In genomic region chr12:24680096-24680491, GRCm38 (mm10) we compare ENCODE assay signal across 8 mouse cellular contexts. TPM values are rescaled to one million over a fixed set of nuclear protein-coding genes. Genes with fewer than 3 reads are reported as not detected.
DNase-seq lines count a peak whose midpoint lies in the region; ATAC-seq and TF ChIP-seq lines count a peak whose summit lies in the region.

No protein-coding gene starts in this region.

- peak overlapping the region; percentile 80 for H3K4me3 ChIP-seq in layer of hippocampus, adult 2 months
- H3K4me3 ChIP-seq in intestine, embryonic 14.5 days (ENCODE audit: low read depth, low read length): peak overlapping the region; percentile 52
- peak overlapping the region; percentile 53 for H3K4me3 ChIP-seq in liver, embryonic 12.5 days
- peak overlapping the region; percentile 46 for H3K4me3 ChIP-seq in neural tube, embryonic 15.5 days (replicated peaks)

- no peak for DNase-seq in layer of hippocampus, adult 2 months (ENCODE audit: low spot score in 2 of 2)
- DNase-seq in layer of hippocampus, postnatal 14 days (ENCODE audit: low spot score in 2 of 2): no peak
- DNase-seq in gastrocnemius, postnatal 25 days: peak; percentile 81
- no peak for DNase-seq in intestine, embryonic 14.5 days (ENCODE audit: low spot score)
- DNase-seq in adrenal gland, postnatal 14 days: no peak
- no peak for DNase-seq in thymus, postnatal 0 days (ENCODE audit: low spot score)

- H3K27me3 ChIP-seq in intestine, embryonic 14.5 days (replicated peaks; ENCODE audit: control insufficient read depth, insufficient read depth, low read length): peaks cover 13% of the 10 kb centered on the region
- H3K27me3 ChIP-seq in liver, embryonic 12.5 days (replicated peaks): peaks cover 78% of the 10 kb centered on the region
- peaks cover 28% of the 10 kb centered on the region for H3K27me3 ChIP-seq in neural tube, embryonic 15.5 days (replicated peaks)

- no peak for ATAC-seq in intestine, embryonic 14.5 days (replicated peaks; ENCODE audit: low FRiP score, low TSS enrichment, low read depth)
- ATAC-seq in liver, embryonic 12.5 days: no peak
- ATAC-seq in neural tube, embryonic 15.5 days (ENCODE audit: low FRiP score): no peak

- 25% methylated on average over 9 of the region's 9 CpGs for WGBS in intestine, embryonic 14.5 days
- WGBS in liver, embryonic 12.5 days (ENCODE audit: insufficient replicate concordance): 19% methylated on average over 9 of the region's 9 CpGs
- WGBS in neural tube, embryonic 15.5 days: 26% methylated on average over 9 of the region's 9 CpGs

- peak overlapping the region; percentile 98 for H3K27ac ChIP-seq in layer of hippocampus, adult 2 months
- H3K27ac ChIP-seq in intestine, embryonic 14.5 days (ENCODE audit: low read depth): no peak overlapping the region
- H3K27ac ChIP-seq in liver, embryonic 12.5 days: no peak overlapping the region
- H3K27ac ChIP-seq in neural tube, embryonic 15.5 days (replicated peaks): 0 out of 2 replicates have a peak overlapping the region, but pooled peaks have one; percentile 1

- H3K4me1 ChIP-seq in intestine, embryonic 14.5 days (replicated peaks; ENCODE audit: control insufficient read depth, insufficient read depth, low read length): peaks cover 5% of the 10 kb centered on the region
- H3K4me1 ChIP-seq in liver, embryonic 12.5 days: peaks cover 23% of the 10 kb centered on the region
- peaks cover 22% of the 10 kb centered on the region for H3K4me1 ChIP-seq in neural tube, embryonic 15.5 days

- TF ChIP-seq CTCF in layer of hippocampus, adult 2 months (conservative IDR thresholded peaks at IDR 0.05): no peak

- no peaks in the 10 kb centered on the region for H3K36me3 ChIP-seq in intestine, embryonic 14.5 days (ENCODE audit: control insufficient read depth, insufficient read depth, low read length)
- H3K36me3 ChIP-seq in liver, embryonic 12.5 days: no peaks in the 10 kb centered on the region
- H3K36me3 ChIP-seq in neural tube, embryonic 15.5 days: no peaks in the 10 kb centered on the region

- peak overlapping the region; percentile 87 for H3K4me2 ChIP-seq in intestine, embryonic 14.5 days (ENCODE audit: low read length)
- H3K4me2 ChIP-seq in liver, embryonic 12.5 days: peak overlapping the region; percentile 69
- H3K4me2 ChIP-seq in neural tube, embryonic 15.5 days: peak overlapping the region; percentile 75

- H3K9me3 ChIP-seq in intestine, embryonic 14.5 days (ENCODE audit: control insufficient read depth, low read length): no peaks in the 10 kb centered on the region
- no peaks in the 10 kb centered on the region for H3K9me3 ChIP-seq in liver, embryonic 12.5 days (replicated peaks)
- no peaks in the 10 kb centered on the region for H3K9me3 ChIP-seq in neural tube, embryonic 15.5 days (replicated peaks)

- H3K9ac ChIP-seq in intestine, embryonic 14.5 days (ENCODE audit: low read length): peak overlapping the region; percentile 69; the same call in 1 of the 2 replicates
- no peak overlapping the region; the same call in 1 of the 2 replicates for H3K9ac ChIP-seq in liver, embryonic 12.5 days
- peak overlapping the region; percentile 43; the same call in 1 of the 2 replicates for H3K9ac ChIP-seq in neural tube, embryonic 15.5 days (replicated peaks)

RNA-seq across cellular contexts. Expression of gene Cys1, which starts 1.5 kb away (rescaled TPM):
- total RNA-seq in layer of hippocampus, adult 2 months (2021): 10 to 100 TPM; 22.8 to 28.6 TPM
- 10 to 100 TPM; 13.4 to 14.2 TPM for total RNA-seq in layer of hippocampus, postnatal 14 days (2021)
- total RNA-seq in gastrocnemius, postnatal 25 days (2021): 1 to 10 TPM; 3.0 to 3.5 TPM
- 2.1 and 2.6 TPM in 2 replicates for polyA plus RNA-seq in intestine, embryonic 14.5 days (2014; fragmentation: Nextera tagmentation; extraction: Ambion mirVana)
- 0.56 and 1.0 TPM in 2 replicates for polyA plus RNA-seq in liver, embryonic 12.5 days (2016; fragmentation: Nextera tagmentation; extraction: Ambion mirVana)
- polyA plus RNA-seq in neural tube, embryonic 15.5 days (2015; fragmentation: Nextera tagmentation; extraction: Ambion mirVana): 1.4 and 2.1 TPM in 2 replicates
- total RNA-seq in adrenal gland, postnatal 14 days (2021): 3.5 and 3.9 TPM in 2 replicates
- polyA plus RNA-seq in thymus, postnatal 0 days (2015; fragmentation: Nextera tagmentation; extraction: Ambion mirVana): 0.89 and 0.95 TPM in 2 replicates

RNA-seq across cellular contexts. Expression of gene Rrm2, which starts 27.9 kb away (rescaled TPM):
- 1 to 10 TPM; 2.0 to 2.2 TPM for total RNA-seq in layer of hippocampus, adult 2 months (2021)
- total RNA-seq in layer of hippocampus, postnatal 14 days (2021): 1 to 10 TPM; 6.3 to 7.6 TPM
- total RNA-seq in gastrocnemius, postnatal 25 days (2021): 1 to 10 TPM; 1.8 to 3.6 TPM
- polyA plus RNA-seq in intestine, embryonic 14.5 days (2014; fragmentation: Nextera tagmentation; extraction: Ambion mirVana): 160 and 162 TPM in 2 replicates
- polyA plus RNA-seq in liver, embryonic 12.5 days (2016; fragmentation: Nextera tagmentation; extraction: Ambion mirVana): 531 and 552 TPM in 2 replicates
- 42.1 and 74.2 TPM in 2 replicates for polyA plus RNA-seq in neural tube, embryonic 15.5 days (2015; fragmentation: Nextera tagmentation; extraction: Ambion mirVana)
- total RNA-seq in adrenal gland, postnatal 14 days (2021): 42.1 and 56.4 TPM in 2 replicates
- 465 and 485 TPM in 2 replicates for polyA plus RNA-seq in thymus, postnatal 0 days (2015; fragmentation: Nextera tagmentation; extraction: Ambion mirVana)

RNA-seq across cellular contexts. Expression of gene Klf11, which starts 29.0 kb away (rescaled TPM):
- 1 to 10 TPM; 3.9 to 4.4 TPM for total RNA-seq in layer of hippocampus, adult 2 months (2021)
- total RNA-seq in layer of hippocampus, postnatal 14 days (2021): 1 to 10 TPM; 4.7 to 6.3 TPM
- total RNA-seq in gastrocnemius, postnatal 25 days (2021): 1 to 10 TPM; 4.8 to 6.9 TPM
- polyA plus RNA-seq in intestine, embryonic 14.5 days (2014; fragmentation: Nextera tagmentation; extraction: Ambion mirVana): 12.5 and 15.2 TPM in 2 replicates
- 9.2 and 10.6 TPM in 2 replicates for polyA plus RNA-seq in liver, embryonic 12.5 days (2016; fragmentation: Nextera tagmentation; extraction: Ambion mirVana)
- polyA plus RNA-seq in neural tube, embryonic 15.5 days (2015; fragmentation: Nextera tagmentation; extraction: Ambion mirVana): 11.3 and 11.4 TPM in 2 replicates
- total RNA-seq in adrenal gland, postnatal 14 days (2021): 13.7 and 17.3 TPM in 2 replicates
- polyA plus RNA-seq in thymus, postnatal 0 days (2015; fragmentation: Nextera tagmentation; extraction: Ambion mirVana): 2.8 and 5.2 TPM in 2 replicates

Comparison
In these comparisons a context has a peak if more than half of its experiments do, and no peak if none do; other contexts are left out.
1. H3K27ac ChIP-seq: peak in layer of hippocampus, adult 2 months (single experiment) and neural tube, embryonic 15.5 days (single experiment); none in intestine, embryonic 14.5 days (single experiment) and liver, embryonic 12.5 days (single experiment).
2. Peak in every context shown above with its lines, with median percentiles within 50 percentile points of each other: H3K4me3 ChIP-seq and H3K4me2 ChIP-seq.